Mouse (Mus musculus): ENCODE measurements at regions not wholly inside any gene's neighbourhood (a gene's known extent, or its start where the extent isn't known, plus 50 kb on each side); places are given as distances from the start of the nearest gene placed in this dataset.
A peak's percentile ranks its signal among the peaks of the same experiment; 100 is the strongest.

DNA sequence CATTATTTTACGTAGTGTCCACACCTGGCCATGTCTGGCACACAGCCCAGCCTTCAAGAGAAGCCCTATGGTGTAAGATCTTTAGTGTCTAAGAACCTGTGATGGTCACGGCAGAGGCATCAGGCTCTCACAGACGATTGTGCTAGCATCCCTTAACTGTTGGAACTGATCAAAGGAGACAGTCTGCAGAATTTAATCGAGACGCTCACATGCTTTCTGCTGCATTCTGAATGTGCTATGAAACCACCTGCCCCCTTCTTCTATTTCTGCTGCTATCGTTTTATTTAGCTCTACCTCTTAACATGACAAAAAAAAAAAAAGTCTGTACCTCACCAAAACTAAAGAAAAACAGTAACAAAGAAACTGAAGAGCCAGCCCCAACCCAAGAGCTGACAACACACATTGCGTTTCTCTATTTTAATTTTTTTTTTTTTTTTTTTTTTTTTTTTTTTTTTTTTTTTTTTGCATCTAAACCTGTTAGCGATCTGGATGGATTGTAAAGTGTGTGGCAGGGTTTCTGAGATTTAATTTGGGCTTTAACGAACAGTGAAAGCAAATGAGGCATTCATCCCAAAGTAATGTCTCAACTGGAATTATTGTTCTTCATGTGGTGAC lies 209.6 kb upstream of the Clint1 start:
- no peak for DNase-seq (ENCODE audit: extremely low spot score, low read depth, low spot score)

DNA sequence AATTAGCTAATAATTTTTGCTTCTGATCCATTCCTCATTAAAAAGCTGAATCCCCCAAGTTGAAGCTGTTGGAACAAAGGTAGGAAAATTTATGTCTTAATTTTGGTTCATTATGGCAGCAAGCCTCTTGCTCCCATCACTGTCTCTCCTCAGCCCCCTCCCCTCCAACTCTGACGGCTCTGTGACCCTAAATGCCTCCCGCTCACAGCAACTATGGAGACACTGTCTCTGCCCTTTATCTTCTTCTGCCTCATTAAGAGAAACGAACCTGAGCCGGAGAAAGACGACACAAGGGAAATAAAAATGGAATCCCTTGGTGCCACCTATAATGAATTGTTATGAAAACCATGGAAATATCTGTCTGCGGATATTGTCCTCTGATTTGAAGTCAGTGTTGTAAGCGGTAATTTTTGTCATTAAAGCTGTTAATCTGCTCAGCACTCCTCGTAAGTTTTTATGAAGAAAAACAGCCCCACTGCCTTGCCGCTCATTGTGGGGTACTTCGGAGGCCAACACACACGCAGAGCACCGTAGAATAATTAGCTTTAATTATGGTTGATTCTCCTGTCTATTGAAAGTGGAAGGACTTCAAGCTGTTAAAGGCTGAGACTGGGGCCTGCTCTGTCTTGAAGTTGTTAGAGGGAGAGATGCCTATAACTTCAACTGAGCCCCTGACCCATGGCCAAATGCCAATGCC lies 208.1 kb upstream of the Clint1 start:
- DNase-seq (ENCODE audit: extremely low spot score, low read depth, low spot score): no peak

DNA sequence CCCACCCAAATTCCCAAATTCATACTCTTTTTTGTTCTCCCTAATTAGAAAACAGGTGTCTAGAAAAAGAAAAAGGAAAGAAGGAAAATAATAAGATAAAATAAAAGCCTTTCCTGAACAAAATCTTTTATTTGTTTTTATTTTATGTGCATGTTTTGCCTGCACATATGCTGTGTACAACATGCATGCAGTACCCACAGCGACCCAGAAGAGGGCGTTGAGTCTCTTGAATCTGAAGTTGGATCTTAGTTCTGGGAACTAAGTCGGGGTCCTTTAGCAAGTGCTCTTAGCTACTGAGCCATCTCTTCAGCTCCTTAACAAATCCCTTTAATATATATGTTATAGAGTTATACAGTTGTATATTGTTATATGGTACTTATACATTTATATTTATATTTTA lies 206.0 kb upstream of the Clint1 start:
- DNase-seq (ENCODE audit: extremely low spot score, low read depth, low spot score): no peak

DNA sequence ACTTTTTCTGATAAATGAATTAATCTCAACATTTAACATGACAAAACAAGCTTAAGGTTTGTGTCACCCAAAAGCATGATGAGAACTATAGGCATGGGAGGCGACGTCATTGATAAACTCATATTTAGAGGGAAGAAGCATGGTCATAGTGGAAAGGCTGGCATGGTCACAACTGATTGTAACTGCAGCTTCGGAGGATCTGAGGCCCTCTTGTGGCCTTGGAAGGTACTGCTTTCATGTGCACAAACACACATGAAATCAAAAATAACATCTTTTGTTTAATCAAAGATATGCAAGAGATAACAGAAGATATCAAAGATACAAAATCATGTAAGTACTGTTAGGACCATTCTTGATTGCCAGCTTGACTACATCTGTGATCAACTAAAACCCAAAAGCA lies 204.0 kb upstream of the Clint1 start:
- no peak for DNase-seq (ENCODE audit: extremely low spot score, low read depth, low spot score)

DNA sequence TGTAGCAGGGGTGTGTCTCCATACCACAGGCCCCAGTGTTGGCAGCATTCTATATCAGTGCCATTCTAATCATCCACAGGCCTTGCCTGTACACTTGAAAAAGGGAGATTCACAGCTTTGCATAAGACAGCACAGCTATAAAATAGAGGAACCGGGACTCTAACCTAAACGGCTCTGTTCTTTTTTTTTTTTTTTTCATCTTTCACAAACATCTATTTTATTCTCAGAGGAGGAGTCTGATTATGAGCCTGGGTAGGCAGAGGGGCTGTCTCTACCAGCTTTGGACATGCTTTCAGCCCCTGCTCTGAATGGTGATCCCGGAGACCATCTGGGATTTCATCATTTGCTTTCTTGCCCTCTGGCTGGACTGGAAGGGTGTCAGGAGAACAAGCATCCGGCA lies 195.6 kb upstream of the Clint1 start:
- no peak for DNase-seq (ENCODE audit: extremely low spot score, low read depth, low spot score)

DNA sequence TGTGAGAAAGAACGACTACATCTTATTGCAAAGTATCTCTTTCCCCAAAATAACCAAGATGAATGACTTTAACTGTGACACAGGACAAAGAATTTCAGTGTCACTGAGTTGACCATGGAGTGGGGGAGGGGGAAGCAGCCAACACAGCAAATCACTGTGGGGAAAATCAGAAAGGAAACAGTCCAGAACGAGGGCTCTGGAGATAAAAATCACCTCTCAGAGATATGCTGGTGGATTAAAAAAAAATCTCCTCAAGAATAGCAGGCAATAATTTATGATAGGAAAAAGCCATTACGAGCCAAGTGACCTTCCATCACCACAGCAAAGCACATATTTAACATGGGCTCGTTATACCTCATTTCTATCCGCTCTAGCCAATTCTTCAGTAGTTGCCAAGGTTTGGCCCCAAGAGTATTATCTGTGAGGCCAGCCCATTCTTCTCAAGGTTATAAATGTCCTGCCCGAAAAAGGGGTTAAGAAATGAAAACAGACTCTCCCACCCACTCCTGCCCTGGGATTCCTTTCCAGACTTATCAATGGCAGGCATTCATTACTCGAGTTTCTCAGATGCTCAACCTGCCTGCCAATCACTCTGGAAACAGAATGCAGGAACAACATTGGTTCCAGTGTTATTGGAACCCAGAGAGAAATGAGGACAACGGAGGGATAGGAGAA lies 181.6 kb upstream of the Clint1 start:
- no peak for DNase-seq (ENCODE audit: extremely low spot score, low read depth, low spot score)

DNA sequence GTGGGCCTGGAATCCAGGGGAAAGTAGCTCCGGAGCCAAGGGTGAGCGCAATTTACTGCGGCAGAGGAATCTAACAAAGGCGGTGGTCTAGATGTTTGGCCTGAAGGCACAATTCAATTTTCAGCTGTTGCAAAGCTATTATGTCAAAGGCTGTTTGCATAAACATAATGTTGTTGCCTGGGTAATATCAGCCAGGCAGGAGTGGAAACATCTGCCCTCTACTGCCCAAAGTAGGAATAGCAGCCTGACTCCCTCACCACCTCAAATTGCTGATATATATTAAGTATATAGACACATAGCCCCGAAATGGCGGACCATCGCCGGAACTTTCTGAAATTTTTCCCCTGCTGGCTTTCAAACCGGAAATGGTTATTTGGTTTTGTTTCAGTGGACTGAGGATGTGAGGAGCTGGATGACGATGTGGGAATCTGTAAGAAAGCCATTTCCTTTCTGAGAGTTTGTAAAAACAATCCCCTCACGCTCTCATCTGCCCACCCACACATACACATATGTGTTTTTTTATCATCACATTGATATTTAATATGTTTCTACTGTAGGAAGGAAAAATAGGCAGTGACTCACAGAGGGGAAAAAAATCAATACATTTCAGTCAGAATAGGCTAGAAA lies 173.1 kb upstream of the Clint1 start:
- peak; percentile 79 for DNase-seq (ENCODE audit: extremely low spot score, low read depth, low spot score)

DNA sequence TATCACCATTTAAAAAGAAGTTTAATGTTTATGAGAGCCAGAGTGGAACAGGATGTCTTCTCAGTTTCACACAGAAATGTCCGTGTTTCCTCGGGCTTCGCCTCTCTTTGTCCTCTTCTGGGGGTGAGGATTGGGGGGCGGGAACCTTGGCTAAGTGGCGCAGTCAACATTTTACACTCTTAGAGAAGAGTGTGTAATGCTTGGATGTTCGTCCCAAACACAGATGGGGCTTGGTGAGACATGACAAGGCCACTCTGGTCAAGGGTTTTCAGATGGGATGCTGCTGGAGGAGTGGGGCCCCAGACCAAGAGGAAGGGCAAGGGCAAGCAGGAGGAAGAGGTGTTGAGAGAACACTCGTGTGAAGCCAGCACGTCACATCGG lies 172.6 kb upstream of the Clint1 start:
- no peak for DNase-seq (ENCODE audit: extremely low spot score, low read depth, low spot score)

DNA sequence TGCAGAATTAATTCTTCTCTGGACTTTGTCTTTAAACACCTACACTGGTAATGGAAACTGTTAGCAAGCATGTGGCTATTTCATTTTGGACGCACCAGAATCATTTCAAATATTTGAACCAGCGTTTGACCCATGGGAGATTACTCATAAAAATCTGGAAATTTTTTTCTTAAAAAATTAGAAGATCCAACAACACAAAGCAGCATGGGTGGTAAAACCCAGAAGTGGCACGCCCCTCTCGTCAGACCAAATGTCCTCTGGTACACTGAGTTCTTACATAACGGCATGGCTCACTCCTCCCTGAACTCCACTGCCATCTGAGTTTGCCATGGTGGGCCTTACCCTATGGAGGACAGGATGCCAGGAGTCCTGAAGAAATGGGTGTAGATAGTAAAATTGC lies 166.3 kb upstream of the Clint1 start:
- DNase-seq (ENCODE audit: extremely low spot score, low read depth, low spot score): no peak

DNA sequence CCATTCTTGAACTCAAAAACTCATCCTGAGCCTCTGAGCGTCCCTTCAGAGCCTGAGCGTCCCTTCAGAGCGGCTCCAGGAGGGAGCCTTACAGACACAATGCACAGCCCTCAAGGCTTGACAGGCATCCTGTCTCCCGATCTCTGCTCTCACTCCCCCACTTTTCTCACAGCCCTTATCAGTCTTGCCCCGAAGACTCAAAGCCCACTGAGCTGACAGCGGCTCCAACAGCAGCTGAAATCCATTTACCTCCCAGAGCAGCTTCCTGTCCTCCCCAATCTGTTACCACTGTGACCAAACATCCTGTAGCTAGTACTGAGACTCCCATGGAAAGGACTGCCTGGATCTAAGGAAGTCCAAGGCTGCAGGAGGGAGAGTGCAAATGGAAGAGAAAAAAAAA lies 158.6 kb upstream of the Clint1 start:
- DNase-seq (ENCODE audit: extremely low spot score, low read depth, low spot score): no peak

DNA sequence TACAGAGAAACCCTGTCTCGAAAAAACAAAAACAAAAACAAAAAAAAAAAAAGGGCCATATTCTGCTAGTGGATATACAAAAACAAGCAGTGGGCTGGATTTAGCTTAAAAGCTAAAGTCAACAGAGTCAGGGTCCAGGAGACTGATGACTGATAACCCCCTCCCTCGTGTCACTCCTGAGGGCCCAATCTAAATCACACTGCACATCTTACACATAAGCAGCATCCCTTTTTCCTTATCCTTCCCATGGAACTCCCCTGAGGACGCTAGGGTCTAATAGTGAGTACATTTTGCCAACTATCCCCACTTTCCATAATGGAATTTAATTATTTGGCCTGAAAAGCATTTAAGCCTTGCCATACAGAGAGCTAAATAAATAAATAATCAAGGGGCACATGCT lies 150.3 kb upstream of the Clint1 start:
- DNase-seq (ENCODE audit: extremely low spot score, low read depth, low spot score): no peak

DNA sequence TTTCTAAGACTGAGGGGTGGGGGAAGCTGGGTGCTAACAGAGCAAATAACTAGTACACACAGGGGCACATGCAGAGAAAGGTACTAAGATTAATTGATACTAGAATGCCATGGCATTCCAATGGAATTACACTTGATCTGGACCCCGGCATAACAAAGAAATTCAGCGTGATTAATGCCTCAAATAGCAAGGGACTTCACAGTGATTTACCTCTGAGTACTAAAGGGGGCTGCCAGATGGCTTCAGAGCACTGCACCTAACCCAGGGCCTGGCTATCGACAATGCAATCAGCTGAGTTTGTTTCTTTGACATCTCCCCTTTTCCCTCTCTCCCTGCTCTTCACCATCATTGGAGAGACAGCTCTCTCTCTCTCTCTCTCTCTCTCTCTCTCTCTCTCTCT lies 148.9 kb upstream of the Clint1 start:
- DNase-seq (ENCODE audit: extremely low spot score, low read depth, low spot score): no peak

DNA sequence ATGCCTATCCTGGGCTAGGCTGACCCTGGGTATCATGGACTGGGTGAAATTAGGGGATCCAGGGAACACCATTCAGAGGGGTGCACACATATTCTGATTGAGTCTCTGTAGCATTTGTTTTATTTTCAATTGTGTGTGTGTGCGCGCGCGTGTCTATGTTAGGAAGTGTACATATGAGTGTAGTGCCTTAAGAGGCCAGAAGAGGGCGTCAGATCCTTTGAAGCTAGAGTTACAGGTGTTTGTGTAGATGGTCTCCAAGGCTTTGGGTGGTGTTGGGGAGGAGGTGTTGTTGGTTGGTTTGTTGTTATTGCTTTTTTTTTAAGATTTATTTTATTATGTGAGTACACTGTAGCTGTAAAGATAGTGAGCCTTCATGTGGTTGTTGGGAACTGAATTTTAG lies 147.4 kb upstream of the Clint1 start:
- no peak for DNase-seq (ENCODE audit: extremely low spot score, low read depth, low spot score)

DNA sequence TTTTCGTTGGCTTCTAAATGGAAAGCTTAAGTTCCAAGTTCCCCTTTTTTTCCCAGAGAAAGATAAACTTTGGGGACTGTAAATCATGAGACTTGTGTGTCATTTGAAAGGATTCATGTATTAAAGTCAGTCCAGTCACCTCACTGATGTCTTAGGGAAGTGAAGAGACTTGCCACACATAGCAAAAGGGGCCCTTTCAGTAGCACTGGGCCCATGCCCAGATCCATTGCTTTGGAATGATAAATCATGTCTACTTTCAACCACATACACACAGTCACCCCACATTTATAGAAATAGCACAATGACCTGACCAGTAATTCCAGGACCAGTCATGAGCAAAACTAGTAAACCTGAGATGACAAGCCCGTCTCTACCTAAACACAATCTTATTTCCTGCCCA lies 133.2 kb upstream of the Clint1 start:
- DNase-seq (ENCODE audit: extremely low spot score, low read depth, low spot score): no peak

DNA sequence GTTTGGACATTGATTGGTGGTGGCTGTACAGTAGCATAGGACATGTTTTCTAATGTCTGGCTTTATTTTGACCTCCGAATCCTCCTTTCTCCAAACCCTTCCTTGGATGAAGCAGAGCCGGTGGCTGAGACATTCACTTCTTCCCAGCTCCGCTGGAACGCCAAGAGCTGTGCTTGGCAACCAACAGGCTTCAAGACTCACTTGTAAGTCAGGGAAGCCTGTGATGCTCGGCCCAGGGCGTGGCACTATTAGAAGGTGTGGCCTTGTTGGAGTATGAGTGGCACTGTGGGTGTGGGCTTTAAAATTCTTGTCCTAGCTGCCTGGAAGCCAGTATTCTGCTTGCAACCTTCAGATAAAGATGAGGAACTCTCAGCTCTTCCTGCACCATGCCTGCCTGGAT lies 132.0 kb upstream of the Clint1 start:
- no peak for DNase-seq (ENCODE audit: extremely low spot score, low read depth, low spot score)

DNA sequence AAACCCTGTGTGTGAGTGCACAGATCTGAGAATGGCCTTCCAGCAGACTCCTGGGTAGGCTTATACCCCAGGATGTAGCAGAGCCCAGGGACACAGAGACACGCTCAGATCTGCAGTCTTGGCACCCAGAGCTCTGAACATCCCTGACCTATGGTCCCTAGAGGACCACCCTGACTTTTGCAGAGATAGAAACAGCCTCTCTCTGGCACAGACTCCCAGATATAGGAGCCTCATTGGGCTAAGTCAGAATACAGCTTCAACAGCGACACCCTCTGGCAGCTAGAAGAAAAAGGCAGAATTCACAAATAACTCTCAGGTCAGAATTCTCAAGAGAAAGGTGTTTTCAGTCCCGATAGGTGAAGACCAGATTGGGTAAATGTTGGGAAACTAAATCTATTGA lies 115.3 kb upstream of the Clint1 start:
- DNase-seq (ENCODE audit: extremely low spot score, low read depth, low spot score): no peak

DNA sequence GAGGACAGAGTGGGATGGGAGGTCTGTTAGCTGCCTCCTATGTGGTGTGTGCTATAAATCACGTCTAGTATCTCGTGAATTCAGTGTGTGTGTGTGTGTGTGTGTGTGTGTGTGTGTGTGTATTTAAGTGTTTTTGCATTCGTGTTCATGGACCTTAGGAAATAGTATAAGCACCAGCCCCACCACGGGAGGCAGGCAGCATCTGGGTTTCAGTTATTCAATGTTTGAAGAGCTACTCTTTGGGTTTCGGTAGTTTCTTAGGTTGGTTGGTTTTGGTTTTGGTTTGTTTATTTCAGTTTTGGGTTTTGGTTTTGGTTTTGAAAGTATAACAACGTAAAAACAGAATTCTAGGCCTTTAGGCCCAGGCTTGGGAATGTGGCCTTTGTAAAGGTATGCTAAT lies 113.5 kb upstream of the Clint1 start:
- DNase-seq (ENCODE audit: extremely low spot score, low read depth, low spot score): no peak

DNA sequence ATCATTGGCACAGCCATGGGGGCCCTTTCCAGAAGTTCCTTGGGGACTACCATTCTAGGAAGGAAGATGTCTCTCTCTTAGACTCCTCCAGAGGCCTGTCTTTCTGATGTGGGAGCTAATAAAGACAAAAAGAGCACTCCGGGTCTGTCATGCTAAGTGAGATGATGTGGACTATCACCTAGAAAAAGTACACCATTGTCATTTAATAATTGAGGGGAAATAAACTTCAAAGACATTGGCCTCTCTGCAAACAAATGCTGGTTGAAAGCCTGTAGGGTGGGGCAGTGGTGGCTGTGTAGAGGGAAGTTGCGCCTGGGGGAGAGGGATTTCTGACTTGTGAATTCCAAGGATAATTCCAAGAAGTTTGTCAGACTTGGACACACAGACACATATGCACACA lies 105.9 kb upstream of the Clint1 start:
- DNase-seq (ENCODE audit: extremely low spot score, low read depth, low spot score): no peak

DNA sequence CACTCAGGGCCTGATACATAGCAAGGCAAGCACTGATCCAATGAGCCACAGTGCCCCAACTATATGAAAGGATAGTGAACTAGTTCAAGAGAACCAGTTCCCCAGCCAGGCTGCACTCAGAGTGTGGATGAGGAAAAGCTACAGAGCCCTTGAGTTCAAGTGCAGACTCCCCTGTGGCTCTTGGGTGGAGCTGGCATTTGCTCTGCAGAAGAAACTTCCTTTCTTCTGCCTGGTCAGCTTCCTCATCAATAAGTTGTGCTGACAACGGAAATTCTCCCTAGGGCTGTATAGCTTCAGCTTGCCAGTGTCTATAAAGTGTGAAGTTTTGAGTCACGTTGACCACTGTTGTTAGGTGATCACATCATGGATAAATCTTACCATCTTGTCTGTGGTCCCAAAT lies 101.6 kb upstream of the Clint1 start:
- DNase-seq (ENCODE audit: extremely low spot score, low read depth, low spot score): no peak

DNA sequence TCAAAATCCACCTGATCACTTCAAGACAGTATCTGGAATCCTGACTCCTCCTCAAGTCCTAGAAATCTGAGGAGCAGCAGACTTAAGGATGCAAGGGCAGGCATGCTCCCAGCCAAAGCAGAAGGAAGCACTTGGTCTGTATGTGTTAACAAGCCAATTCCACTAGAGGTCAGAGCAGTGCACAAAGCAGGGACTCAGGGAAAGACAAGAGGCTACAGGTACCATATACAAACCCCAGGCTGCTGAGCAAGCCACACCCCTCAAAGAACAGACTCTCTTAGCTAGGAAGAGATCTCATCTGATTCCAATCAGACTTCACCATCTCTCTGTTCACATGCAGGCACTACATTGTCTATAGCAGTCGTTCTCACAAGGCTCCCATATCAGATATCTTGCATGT lies 99.6 kb upstream of the Clint1 start:
- no peak for DNase-seq (ENCODE audit: extremely low spot score, low read depth, low spot score)

DNA sequence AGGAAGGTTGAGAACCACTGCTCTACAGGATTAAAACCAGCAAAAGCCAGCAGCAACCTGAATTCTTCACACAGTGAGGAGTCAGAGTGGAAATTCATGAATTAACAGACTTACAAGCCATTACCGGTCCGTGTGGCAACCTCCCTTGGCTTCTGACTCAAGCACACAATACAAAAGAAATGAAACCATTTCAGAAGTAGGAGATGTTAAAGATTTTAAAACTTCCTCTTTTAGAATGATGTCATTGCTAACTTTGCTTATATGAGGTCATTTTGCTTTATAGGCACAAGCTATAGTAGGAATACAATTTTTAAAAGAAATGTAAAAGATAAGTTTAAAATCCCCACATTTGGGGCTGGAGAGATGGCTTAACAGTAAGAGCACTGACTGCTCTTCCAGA lies 99.1 kb upstream of the Clint1 start:
- no peak for DNase-seq (ENCODE audit: extremely low spot score, low read depth, low spot score)

DNA sequence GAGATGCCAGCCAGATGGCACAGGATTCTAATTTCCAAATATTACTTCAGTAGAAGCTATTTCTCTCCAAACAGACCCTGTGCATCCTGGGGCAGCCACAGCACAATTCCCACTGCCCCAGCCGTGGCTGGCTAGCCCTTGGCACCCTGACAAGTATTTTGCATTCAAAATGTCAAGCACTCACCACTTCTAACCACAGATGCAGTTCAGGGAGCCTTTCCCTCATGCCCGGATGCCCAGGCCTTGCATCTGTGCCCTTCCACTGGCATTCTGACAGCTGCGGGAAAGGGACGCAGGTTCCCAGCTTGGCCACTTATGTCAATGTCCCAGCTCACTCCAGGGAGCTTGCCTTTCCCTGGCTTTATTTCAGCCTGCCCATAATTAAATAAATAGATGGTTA lies 84.8 kb upstream of the Clint1 start:
- no peak for DNase-seq (ENCODE audit: extremely low spot score, low read depth, low spot score)
